Mouse (Mus musculus) lung, postnatal 0 days (tissue): Measurements from ENCODE around the gene Erlin1.

Experiments used
- CTCF ChIP-seq: IDR thresholded peaks from 2 replicates; pipeline ENCODE4 v1.5.1; 2016; ENCODE audit warnings: antibody characterized with exemption, mild to moderate bottlenecking
- EP300 ChIP-seq: IDR thresholded peaks from 2 replicates; pipeline ENCODE4 v1.6.1; 2016; ENCODE audit warnings: antibody characterized with exemption, mild to moderate bottlenecking, control low read depth

GRCm38 (mm10) chr19:44023066-44023465 is 46.5 kb downstream of the Erlin1 start:
- peak; percentile 14 for TF ChIP-seq CTCF
- TF ChIP-seq EP300, result no peak
